Mouse (Mus musculus) embryonic facial prominence, embryonic 12.5 days (tissue): ENCODE results near the gene Kctd2. TPM values are rescaled to one million over a fixed set of nuclear protein-coding genes. Genes with fewer than 3 reads are reported as not detected.

Source experiments
- ATAC-seq: fragments of 200-750 bp; cut with Nextera tagmentation; 2 replicates; pipeline ENCODE4 v1.8.0; 2017; ENCODE audit not compliant: insufficient number of reproducible peaks, insufficient read depth, low FRiP score, low TSS enrichment
- H3K27ac ChIP-seq: fragments of 300-500 bp; sonication (generic); 2 replicates; pipeline ENCODE4 v1.5.1; 2016; ENCODE audit warnings: mild to moderate bottlenecking
- H3K27me3 ChIP-seq: fragments of 300-500 bp; sonication (generic); 2 replicates; pipeline ENCODE4 v1.6.1; 2016; ENCODE audit warnings: mild to moderate bottlenecking, moderate library complexity
- H3K36me3 ChIP-seq: fragments of 300-500 bp; sonication (generic); 2 replicates; pipeline ENCODE4 v1.6.1; 2016; ENCODE audit warnings: mild to moderate bottlenecking
- H3K4me1 ChIP-seq: fragments of 300-500 bp; sonication (generic); 2 replicates; pipeline ENCODE4 v1.6.1; 2016
- H3K4me2 ChIP-seq: fragments of 300-500 bp; sonication (generic); replicated peaks from 2 replicates; pipeline ENCODE4 v1.6.1; 2016; ENCODE audit warnings: mild to moderate bottlenecking, moderate library complexity
- H3K4me3 ChIP-seq: fragments of 300-500 bp; sonication (generic); 2 replicates; pipeline ENCODE4 v1.5.1; 2016; ENCODE audit warnings: mild to moderate bottlenecking
- H3K9ac ChIP-seq: fragments of 300-500 bp; sonication (generic); 2 replicates; pipeline ENCODE4 v1.6.1; 2016; ENCODE audit warnings: mild to moderate bottlenecking, moderate library complexity
- H3K9me3 ChIP-seq: fragments of 300-500 bp; sonication (generic); 2 replicates; pipeline ENCODE4 v1.6.1; 2016; ENCODE audit warnings: mild to moderate bottlenecking, moderate library complexity
- WGBS: fragments of 180-500 bp; shearing (Covaris S2); methylation state at CpG from one replicate; pipeline ENCODE4 v1.1.7; 2016; 5-methylcytosine and 5-hydroxymethylcytosine counted together
- polyA plus RNA-seq: library from polyadenylated mRNA; unstranded; fragments of >200 nt; fragmentation: Nextera tagmentation; extraction: Ambion mirVana; gene quantifications from 2 replicates; pipeline ENCODE4 v1.2.1, GENCODE M21; 2016

The Kctd2 gene
- polyA plus RNA-seq = 24.5 and 26.1 TPM in 2 replicates

DNA sequence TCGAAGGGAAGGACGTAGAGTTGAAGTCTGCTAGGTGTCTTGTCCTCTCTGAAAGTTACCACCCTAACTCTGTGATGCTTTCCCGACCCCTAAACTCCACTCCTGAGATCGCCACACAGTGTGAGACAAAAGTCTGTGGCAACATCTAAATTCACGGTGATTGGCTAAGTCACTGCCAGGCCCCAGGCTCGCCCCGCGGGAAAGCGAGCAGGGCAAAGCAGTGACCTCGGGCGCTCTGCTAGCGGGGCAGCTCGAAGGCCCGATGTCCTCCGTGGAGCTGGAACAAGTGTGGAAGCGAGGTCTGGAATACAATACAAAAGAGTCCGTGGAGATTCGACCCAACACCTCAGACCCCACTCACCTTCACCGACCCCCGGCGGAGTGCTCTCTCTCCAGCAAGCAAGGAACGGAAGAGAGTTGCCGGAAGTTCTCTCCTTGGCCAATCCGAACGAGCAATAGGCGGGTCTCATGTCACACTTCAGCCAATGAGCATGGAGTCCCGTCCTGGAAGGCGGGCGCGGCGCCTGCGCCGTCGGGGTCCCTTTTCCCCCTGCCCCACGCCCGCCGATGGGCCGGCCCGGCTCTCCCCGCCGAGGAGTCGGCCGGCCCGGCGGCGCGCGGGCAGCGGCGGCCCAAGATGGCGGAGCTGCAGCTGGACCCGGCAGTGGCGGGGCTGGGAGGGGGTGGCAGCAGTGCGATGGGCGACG, at the start of gene Kctd2, which contains the start of gene Atp5h:
Kctd2 (plus strand) TSS at position 598 of the 707 bp plus-strand sequence.
Atp5h (minus strand) TSS at position 432 of the 707 bp plus-strand sequence.
- no peaks in the 10 kb centered on the region for H3K27me3 ChIP-seq
- H3K9me3 ChIP-seq = no peaks in the 10 kb centered on the region
- peak within 1 kb of the TSS; percentile 98 for H3K9ac ChIP-seq
- peaks cover 41% of the 10 kb centered on the region for H3K36me3 ChIP-seq
- peak; percentile 94 for ATAC-seq
- under 1% methylated on average over 56 of the region's 56 CpGs for WGBS
- peaks cover 29% of the 10 kb centered on the region for H3K4me1 ChIP-seq
- H3K4me2 ChIP-seq = peak within 1 kb of the TSS; percentile 93
- H3K27ac ChIP-seq = peak within 1 kb of the TSS; percentile 90
- H3K4me3 ChIP-seq = peak within 1 kb of the TSS; percentile 92

DNA sequence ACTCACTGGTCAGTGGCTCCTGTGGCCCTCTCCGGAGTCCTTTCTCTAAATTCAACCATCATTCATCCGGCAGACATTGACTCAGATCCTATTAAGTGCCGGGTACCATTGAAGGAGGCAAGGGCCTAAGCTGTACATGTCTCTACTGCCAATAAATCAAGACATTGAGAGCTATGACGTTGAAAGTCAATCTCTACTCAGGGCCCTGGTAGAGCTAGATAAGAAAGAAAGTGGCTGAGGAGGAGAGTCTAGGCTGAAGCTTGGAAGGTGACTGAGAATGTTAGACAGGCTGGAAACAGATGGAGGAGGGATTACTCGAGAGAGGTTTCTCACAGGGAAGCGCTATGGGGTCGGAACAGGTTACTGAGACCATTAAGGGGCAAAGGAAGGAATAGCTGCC, 49.6 kb upstream of the Kctd2 start:
- H3K4me2 ChIP-seq = no peak overlapping the region
- no peak overlapping the region for H3K4me3 ChIP-seq
- H3K36me3 ChIP-seq = no peaks in the 10 kb centered on the region
- H3K4me1 ChIP-seq = peaks cover 8% of the 10 kb centered on the region
- no peak overlapping the region for H3K9ac ChIP-seq
- H3K9me3 ChIP-seq = no peaks in the 10 kb centered on the region
- no peak overlapping the region for H3K27ac ChIP-seq
- ATAC-seq = no peak
- peaks cover 76% of the 10 kb centered on the region for H3K27me3 ChIP-seq
- WGBS = 59% methylated on average over 7 of the region's 7 CpGs

- Histone ChIP-seq H3K36me3 (no peaks in the 10 kb centered on the region), H3K9ac (no peak overlapping the region), H3K4me3 (no peak overlapping the region), H3K4me1 (peaks cover 8% of the 10 kb centered on the region), H3K9me3 (no peaks in the 10 kb centered on the region), H3K27ac (no peak overlapping the region), H3K4me2 (no peak overlapping the region), H3K27me3 (peaks cover 75% of the 10 kb centered on the region)
- WGBS = 67% methylated on average over 8 of the region's 8 CpGs
- no peak for ATAC-seq
Measured at GRCm38 (mm10) chr11:115371354-115371753, 48.6 kb upstream of the Kctd2 start.

- Histone ChIP-seq H3K27ac (no peak overlapping the region), H3K36me3 (no peaks in the 10 kb centered on the region), H3K27me3 (peaks cover 68% of the 10 kb centered on the region), H3K4me2 (no peak overlapping the region), H3K9ac (no peak overlapping the region), H3K4me1 (peaks cover 3% of the 10 kb centered on the region), H3K9me3 (no peaks in the 10 kb centered on the region), H3K4me3 (no peak overlapping the region)
- ATAC-seq = no peak
- WGBS = 60% methylated on average over 1 of the region's 1 CpGs
Measured at GRCm38 (mm10) chr11:115372015-115372414, 47.9 kb upstream of the Kctd2 start.

DNA sequence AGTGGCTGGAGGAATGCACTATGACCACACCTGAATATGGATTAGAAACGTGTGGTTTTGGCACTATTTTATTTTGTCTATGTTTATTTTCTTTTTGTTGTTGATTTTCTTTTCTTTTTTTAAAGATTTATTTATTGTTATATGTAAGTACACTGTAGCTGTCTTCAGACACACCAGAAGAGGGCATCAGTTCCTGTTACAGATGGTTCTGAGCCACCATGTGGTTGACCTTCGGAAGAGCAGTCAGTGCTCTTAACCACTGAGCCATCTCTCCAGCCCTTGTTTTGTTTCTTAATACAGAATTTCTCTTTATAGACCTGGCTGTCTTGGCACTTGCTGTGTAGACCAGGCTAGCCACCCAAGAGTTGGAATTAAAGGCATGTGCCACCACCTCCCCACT, 47.2 kb upstream of the Kctd2 start:
- H3K36me3 ChIP-seq = no peaks in the 10 kb centered on the region
- ATAC-seq = no peak
- no peak overlapping the region for H3K27ac ChIP-seq
- no peaks in the 10 kb centered on the region; the same call in 1 of the 2 replicates for H3K4me1 ChIP-seq
- no peaks in the 10 kb centered on the region for H3K9me3 ChIP-seq
- no peak overlapping the region for H3K4me3 ChIP-seq
- H3K9ac ChIP-seq = no peak overlapping the region
- peaks cover 61% of the 10 kb centered on the region for H3K27me3 ChIP-seq
- H3K4me2 ChIP-seq = no peak overlapping the region
- 41% methylated on average over 2 of the region's 2 CpGs for WGBS

DNA sequence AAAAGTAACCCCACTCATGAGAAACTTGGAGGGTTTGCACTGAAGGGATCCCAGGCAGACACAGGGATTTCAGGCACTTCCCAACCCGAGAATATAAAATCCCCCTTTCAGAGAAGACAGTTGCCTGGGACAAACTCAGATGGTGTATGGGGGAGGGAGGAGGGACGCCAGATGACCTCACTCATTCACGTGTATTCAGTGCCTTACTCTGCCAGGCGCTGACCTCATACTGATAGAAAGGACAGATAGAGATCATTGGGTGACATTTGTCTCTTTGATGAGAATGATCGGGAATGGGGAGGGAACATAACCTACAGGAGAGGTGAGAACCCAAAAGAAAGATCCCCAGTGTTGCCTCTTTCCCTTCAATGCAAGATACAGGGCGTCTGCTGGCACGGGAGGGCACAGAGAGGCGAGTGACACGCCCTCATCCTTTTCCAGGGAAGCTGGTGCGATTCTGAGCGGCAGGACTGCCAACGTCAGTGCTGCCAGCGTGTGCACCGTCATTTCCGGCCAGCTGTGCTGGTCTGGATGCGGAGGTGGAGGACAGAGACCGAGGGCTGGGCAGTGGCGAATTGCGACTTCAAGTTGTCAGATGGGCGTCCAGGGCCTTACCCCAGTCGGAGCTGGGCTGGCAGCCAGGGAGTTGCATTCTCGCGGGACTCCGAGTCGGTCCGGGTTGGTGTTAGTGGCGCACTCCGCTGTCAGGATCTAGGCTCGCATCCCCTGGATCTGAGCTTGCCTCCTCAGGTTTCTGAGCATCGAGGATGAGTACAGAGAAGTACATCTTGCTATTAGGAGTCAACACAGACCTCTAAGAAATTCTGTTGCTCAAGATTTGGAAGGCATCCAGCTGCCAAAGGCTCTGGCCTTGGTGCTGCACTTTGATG, 45.9 kb upstream of the Kctd2 start:
- Histone ChIP-seq H3K36me3 (no peaks in the 10 kb centered on the region), H3K27ac (no peak overlapping the region), H3K4me3 (peak overlapping the region; percentile 31), H3K9ac (peak overlapping the region; percentile 20), H3K27me3 (peaks cover 49% of the 10 kb centered on the region), H3K9me3 (no peaks in the 10 kb centered on the region), H3K4me1 (no peaks in the 10 kb centered on the region; the same call in 1 of the 2 replicates), H3K4me2 (peak overlapping the region; percentile 52)
- no peak for ATAC-seq
- 2% methylated on average over 30 of the region's 30 CpGs for WGBS

DNA sequence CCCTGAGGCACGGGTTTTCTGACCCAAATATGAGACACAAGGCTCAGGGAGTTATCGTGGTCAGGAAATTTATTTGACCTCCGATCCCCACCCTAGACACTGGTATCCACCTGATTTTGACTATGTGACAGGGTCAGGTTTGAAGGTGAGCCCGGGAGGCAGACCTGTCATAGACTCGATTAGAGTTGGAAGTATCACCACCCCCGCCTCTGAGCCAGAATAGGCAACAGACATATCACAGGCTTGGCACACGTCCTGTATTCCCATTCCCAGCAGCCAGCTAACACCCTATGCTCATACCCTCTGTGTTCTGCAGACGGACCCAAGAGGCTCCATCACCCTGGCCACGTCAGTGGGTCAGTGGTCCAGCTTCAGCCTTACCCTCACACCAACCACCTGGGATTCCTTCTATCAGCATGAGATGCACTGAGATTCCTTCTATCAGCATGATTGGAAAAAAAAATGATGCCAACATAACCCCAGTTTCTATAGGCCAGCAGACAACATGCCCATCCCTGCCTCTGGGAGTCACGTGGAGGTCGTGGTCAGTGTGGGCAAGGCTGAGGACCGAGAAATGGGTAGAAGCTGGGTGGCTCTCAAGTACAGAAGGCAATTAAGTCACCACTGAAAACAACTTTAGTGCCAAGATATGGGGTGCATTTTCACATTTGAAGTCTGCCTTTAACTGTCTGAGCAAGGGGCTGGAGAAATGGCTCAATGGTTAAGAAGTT, 45.1 kb upstream of the Kctd2 start:
- Histone ChIP-seq H3K4me2 (peak overlapping the region; percentile 52), H3K4me1 (no peaks in the 10 kb centered on the region; the same call in 1 of the 2 replicates), H3K9ac (no peak overlapping the region), H3K4me3 (no peak overlapping the region), H3K36me3 (no peaks in the 10 kb centered on the region), H3K27me3 (peaks cover 43% of the 10 kb centered on the region), H3K9me3 (no peaks in the 10 kb centered on the region), H3K27ac (no peak overlapping the region)
- no peak for ATAC-seq
- 63% methylated on average over 12 of the region's 12 CpGs for WGBS

DNA sequence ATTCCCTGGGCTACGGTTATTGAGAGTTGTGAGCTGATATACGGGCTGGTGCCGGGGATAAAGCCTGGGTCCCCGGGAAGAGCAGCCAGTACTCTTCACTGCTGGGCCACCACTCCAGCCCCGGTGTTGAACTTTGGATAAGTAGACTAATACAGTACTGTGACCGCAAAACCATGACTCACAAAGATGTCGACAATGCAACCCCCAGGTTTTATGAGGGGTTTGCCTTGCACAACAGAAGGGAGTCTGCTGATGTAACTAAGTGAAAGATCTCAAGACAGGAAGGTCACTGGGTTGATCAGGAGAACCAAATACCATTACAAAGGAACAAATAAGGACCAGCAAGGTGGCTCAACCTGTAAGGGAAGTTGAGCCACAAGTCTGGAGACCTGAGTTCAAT, 43.2 kb upstream of the Kctd2 start:
- H3K4me3 ChIP-seq = no peak overlapping the region
- no peak overlapping the region for H3K27ac ChIP-seq
- H3K4me2 ChIP-seq = no peak overlapping the region
- no peaks in the 10 kb centered on the region for H3K9me3 ChIP-seq
- H3K9ac ChIP-seq = no peak overlapping the region
- 70% methylated on average over 7 of the region's 7 CpGs for WGBS
- no peaks in the 10 kb centered on the region; the same call in 1 of the 2 replicates for H3K4me1 ChIP-seq
- ATAC-seq = no peak
- H3K27me3 ChIP-seq = peaks cover 34% of the 10 kb centered on the region
- H3K36me3 ChIP-seq = no peaks in the 10 kb centered on the region

- 79% methylated on average over 4 of the region's 4 CpGs for WGBS
- peaks cover 34% of the 10 kb centered on the region for H3K27me3 ChIP-seq
- no peak for ATAC-seq
Measured at GRCm38 (mm10) chr11:115377254-115377653, 42.7 kb upstream of the Kctd2 start.

DNA sequence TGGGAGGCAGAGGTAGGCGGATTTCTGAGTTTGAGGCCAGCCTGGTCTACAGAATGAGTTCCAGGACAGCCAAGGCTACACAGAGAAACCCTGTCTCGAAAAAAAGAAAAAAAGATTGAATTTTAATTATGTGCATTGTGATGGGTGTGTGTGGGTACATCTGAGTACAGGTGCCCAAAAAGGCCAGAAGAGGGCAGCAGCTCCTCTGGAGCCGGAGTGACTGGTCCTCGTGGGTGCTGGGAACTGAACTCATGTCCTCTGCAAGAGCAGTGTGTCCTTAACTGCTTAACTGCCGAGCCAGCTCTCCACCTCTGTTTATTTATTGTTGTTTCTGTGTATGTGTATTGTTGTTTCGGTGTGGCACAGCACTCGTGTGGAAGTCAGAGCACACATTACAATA, 42.1 kb upstream of the Kctd2 start:
- 83% methylated on average over 7 of the region's 7 CpGs for WGBS
- Histone ChIP-seq H3K4me2 (no peak overlapping the region), H3K4me3 (no peak overlapping the region)

More at GRCm38 (mm10) chr11:115377254-115377653, 42.7 kb upstream of the Kctd2 start:
- Histone ChIP-seq H3K4me3 (no peak overlapping the region), H3K4me1 (no peaks in the 10 kb centered on the region; the same call in 1 of the 2 replicates), H3K4me2 (no peak overlapping the region), H3K36me3 (no peaks in the 10 kb centered on the region), H3K9me3 (no peaks in the 10 kb centered on the region), H3K9ac (no peak overlapping the region), H3K27ac (no peak overlapping the region)

DNA sequence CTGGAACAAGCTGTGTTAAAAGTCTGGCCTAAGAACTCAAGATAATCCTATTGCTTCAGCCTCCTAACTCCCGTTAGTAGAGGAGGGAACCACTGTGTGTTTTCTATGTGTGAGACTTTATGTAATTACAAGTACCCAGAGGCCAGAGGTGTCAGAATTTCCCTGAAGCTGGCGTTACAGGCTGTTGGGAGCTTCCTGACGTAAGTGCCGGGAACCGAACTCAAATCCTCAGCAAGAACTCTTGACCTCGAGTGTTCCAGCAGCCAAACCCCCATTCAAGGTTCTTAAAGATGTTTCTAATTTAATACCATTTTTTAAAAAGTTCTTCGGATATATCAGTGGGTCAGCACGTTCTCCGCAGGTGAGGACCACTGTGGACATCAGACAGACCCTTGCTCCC, 38.7 kb upstream of the Kctd2 start:
- no peak for ATAC-seq
- Histone ChIP-seq H3K27ac (no peak overlapping the region; the same call in 1 of the 2 replicates), H3K9me3 (no peaks in the 10 kb centered on the region), H3K27me3 (no peaks in the 10 kb centered on the region), H3K4me2 (peak overlapping the region; percentile 76), H3K36me3 (no peaks in the 10 kb centered on the region), H3K4me1 (peaks cover 38% of the 10 kb centered on the region), H3K4me3 (peak overlapping the region; percentile 78), H3K9ac (no peak overlapping the region)
- WGBS = 8% methylated on average over 9 of the region's 9 CpGs

More for the DNA sequence above, 42.1 kb upstream of the Kctd2 start:
- ATAC-seq = no peak
- Histone ChIP-seq H3K4me1 (peaks cover 5% of the 10 kb centered on the region), H3K27ac (no peak overlapping the region), H3K9me3 (no peaks in the 10 kb centered on the region), H3K9ac (no peak overlapping the region), H3K36me3 (no peaks in the 10 kb centered on the region), H3K27me3 (peaks cover 34% of the 10 kb centered on the region)
